ENCODE assay signal across 14 mouse cellular contexts in genomic region chr9:57278268-57278667, GRCm38 (mm10). TPM values are rescaled to one million over a fixed set of nuclear protein-coding genes. Genes with fewer than 3 reads are reported as not detected.
DNase-seq lines count a peak whose midpoint lies in the region; ATAC-seq and TF ChIP-seq lines count a peak whose summit lies in the region.
"Had no signal": no experiment of that assay in that cellular context is flagged by ENCODE, and none has a peak within 500 bp of the region (broad histone marks: within the 10 kb centered on the region; RNA-seq: fewer than 3 reads in every experiment).

No protein-coding gene starts in this region.

- H3K4me3 ChIP-seq in lung, embryonic 16.5 days (ENCODE audit: low read length), result no peak overlapping the region
- H3K4me3 ChIP-seq in midbrain, postnatal 0 days (ENCODE audit: low read depth, low read length), result no peak overlapping the region
- H3K4me3 ChIP-seq in kidney, embryonic 14.5 days (ENCODE audit: low read length), result no peak overlapping the region
- H3K4me3 ChIP-seq: erythroblast, embryonic 14.5 days; heart, adult 2 months; limb, embryonic 15.5 days had no signal

- 24% methylated on average over 4 of the region's 4 CpGs for WGBS in lung, embryonic 16.5 days
- whole genome bisulfite sequencing in midbrain, postnatal 0 days, result 64% methylated on average over 4 of the region's 4 CpGs
- WGBS in kidney, embryonic 14.5 days, result 57% methylated on average over 4 of the region's 4 CpGs

- H3K4me2 ChIP-seq in lung, embryonic 16.5 days (ENCODE audit: low read depth, low read length), result no peak overlapping the region
- no peak overlapping the region for H3K4me2 ChIP-seq in midbrain, postnatal 0 days (ENCODE audit: low read depth, low read length, poor library complexity, severe bottlenecking)
- H3K4me2 ChIP-seq in kidney, embryonic 14.5 days (replicated peaks; ENCODE audit: low read depth, low read length), result no peak overlapping the region
- H3K4me2 ChIP-seq: limb, embryonic 15.5 days had no signal

- peak; percentile 64; the same call in 1 of the 2 replicates for ATAC-seq in lung, embryonic 16.5 days (ENCODE audit: low read depth)
- ATAC-seq in midbrain, postnatal 0 days (ENCODE audit: low FRiP score), result no peak
- ATAC-seq in kidney, embryonic 14.5 days (ENCODE audit: low FRiP score, low TSS enrichment), result no peak

- H3K9ac ChIP-seq in lung, embryonic 16.5 days (ENCODE audit: low read length), result no peak overlapping the region
- no peak overlapping the region for H3K9ac ChIP-seq in midbrain, postnatal 0 days (replicated peaks; ENCODE audit: low read length, poor library complexity, severe bottlenecking)
- no peak overlapping the region for H3K9ac ChIP-seq in kidney, embryonic 14.5 days (ENCODE audit: low read depth, low read length)
- H3K9ac ChIP-seq: limb, embryonic 15.5 days had no signal

- peak overlapping the region; percentile 34; the same call in 1 of the 2 replicates for H3K27ac ChIP-seq in lung, embryonic 16.5 days (ENCODE audit: low read length)
- H3K27ac ChIP-seq in midbrain, postnatal 0 days (ENCODE audit: low read depth, low read length), result no peak overlapping the region
- no peak overlapping the region for H3K27ac ChIP-seq in kidney, embryonic 14.5 days (ENCODE audit: low read depth, low read length)
- H3K27ac ChIP-seq: heart, adult 2 months; limb, embryonic 15.5 days had no signal

- H3K36me3 ChIP-seq in lung, embryonic 16.5 days (ENCODE audit: control insufficient read depth, insufficient read depth, low read length), result no peaks in the 10 kb centered on the region
- H3K36me3 ChIP-seq in midbrain, postnatal 0 days (ENCODE audit: insufficient read depth, low read length), result no peaks in the 10 kb centered on the region
- H3K36me3 ChIP-seq in kidney, embryonic 14.5 days (ENCODE audit: control insufficient read depth, insufficient read depth, low read length), result no peaks in the 10 kb centered on the region
- H3K36me3 ChIP-seq: limb, embryonic 15.5 days had no signal

- peaks cover 30% of the 10 kb centered on the region; the same call in 1 of the 2 replicates for H3K4me1 ChIP-seq in lung, embryonic 16.5 days (replicated peaks; ENCODE audit: control insufficient read depth, insufficient read depth, low read length)
- 0 out of 2 replicates have a peak, but pooled peaks cover 7% of the 10 kb centered on the region for H3K4me1 ChIP-seq in midbrain, postnatal 0 days (ENCODE audit: insufficient read depth, low read length)
- H3K4me1 ChIP-seq in kidney, embryonic 14.5 days (ENCODE audit: control insufficient read depth, insufficient read depth, low read length), result peaks cover 24% of the 10 kb centered on the region; the same call in 1 of the 2 replicates

- DNase-seq in lung, adult 18-20 months, result no peak
- peak; percentile 48 for DNase-seq in ZHBTc4 (ENCODE audit: low read depth, low spot score)
- peak; percentile 41 for DNase-seq in lung, postnatal 36 days
- peak; percentile 73 for DNase-seq in thymus, postnatal 14 days
- DNase-seq in embryo, embryonic 9.5 days (ENCODE audit: extremely low spot score), result no peak
- DNase-seq in midbrain, postnatal 0 days (ENCODE audit: low spot score), result no peak
- DNase-seq: cerebellum, adult 11-12 months had no signal

- no peaks in the 10 kb centered on the region for H3K27me3 ChIP-seq in lung, embryonic 16.5 days (ENCODE audit: control insufficient read depth, insufficient read depth, low read depth, low read length)
- no peaks in the 10 kb centered on the region for H3K27me3 ChIP-seq in midbrain, postnatal 0 days (ENCODE audit: insufficient read depth, low read length)
- no peaks in the 10 kb centered on the region for H3K27me3 ChIP-seq in kidney, embryonic 14.5 days (ENCODE audit: control insufficient read depth, insufficient read depth, low read length)

- no peak for TF ChIP-seq CTCF in midbrain, postnatal 0 days (IDR thresholded peaks at IDR 0.05)

- H3K9me3 ChIP-seq in lung, embryonic 16.5 days (ENCODE audit: control insufficient read depth, low read length), result no peaks in the 10 kb centered on the region
- H3K9me3 ChIP-seq in midbrain, postnatal 0 days (ENCODE audit: low read length), result no peaks in the 10 kb centered on the region
- no peaks in the 10 kb centered on the region for H3K9me3 ChIP-seq in kidney, embryonic 14.5 days (ENCODE audit: control insufficient read depth, low read length)
- H3K9me3 ChIP-seq: limb, embryonic 15.5 days had no signal

RNA-seq across cellular contexts. Expression of gene 1700017B05Rik, which starts 15.9 kb away (rescaled TPM):
- polyA plus RNA-seq in lung, embryonic 16.5 days (2015; fragmentation: Nextera tagmentation; extraction: Ambion mirVana), result 19.4 and 20.3 TPM in 2 replicates
- 10.9 and 13.0 TPM in 2 replicates for total RNA-seq in midbrain, postnatal 0 days (2014; rRNA removed)
- 4.5 and 5.0 TPM in 2 replicates for polyA plus RNA-seq in midbrain, postnatal 0 days (2015; fragmentation: Nextera tagmentation; extraction: Ambion mirVana)
- 21.5 and 27.8 TPM in 2 replicates for polyA plus RNA-seq in kidney, embryonic 14.5 days (2014; fragmentation: Nextera tagmentation; extraction: Ambion mirVana)

RNA-seq across cellular contexts. Expression of gene Trcg1, which starts 41.9 kb away (rescaled TPM):
- polyA plus RNA-seq in lung, embryonic 16.5 days (2015; fragmentation: Nextera tagmentation; extraction: Ambion mirVana), result not detected in 2 replicates
- total RNA-seq in midbrain, postnatal 0 days (2014; rRNA removed), result not detected in 2 replicates
- polyA plus RNA-seq in midbrain, postnatal 0 days (2015; fragmentation: Nextera tagmentation; extraction: Ambion mirVana), result not detected in 2 replicates
- polyA plus RNA-seq in kidney, embryonic 14.5 days (2014; fragmentation: Nextera tagmentation; extraction: Ambion mirVana), result not detected in 2 replicates
- total RNA-seq: heart, adult 2 months had no signal
- polyA plus RNA-seq: erythroblast, embryonic 14.5 days; heart, adult 2 months; kidney, embryonic 16.5 days; limb, embryonic 15.5 days; neural tube, embryonic 14.5 days had no signal

Comparison
In these comparisons a context has a peak if more than half of its experiments do, and no peak if none do; other contexts are left out.
1. DNase-seq: peak in ZHBTc4 (single experiment), lung, postnatal 36 days (single experiment) and thymus, postnatal 14 days (single experiment); none in lung, adult 18-20 months (0 of 2), embryo, embryonic 9.5 days (single experiment) and midbrain, postnatal 0 days (single experiment).